Comparison of ENCODE assay signal across 8 mouse cellular contexts in the genomic region with DNA sequence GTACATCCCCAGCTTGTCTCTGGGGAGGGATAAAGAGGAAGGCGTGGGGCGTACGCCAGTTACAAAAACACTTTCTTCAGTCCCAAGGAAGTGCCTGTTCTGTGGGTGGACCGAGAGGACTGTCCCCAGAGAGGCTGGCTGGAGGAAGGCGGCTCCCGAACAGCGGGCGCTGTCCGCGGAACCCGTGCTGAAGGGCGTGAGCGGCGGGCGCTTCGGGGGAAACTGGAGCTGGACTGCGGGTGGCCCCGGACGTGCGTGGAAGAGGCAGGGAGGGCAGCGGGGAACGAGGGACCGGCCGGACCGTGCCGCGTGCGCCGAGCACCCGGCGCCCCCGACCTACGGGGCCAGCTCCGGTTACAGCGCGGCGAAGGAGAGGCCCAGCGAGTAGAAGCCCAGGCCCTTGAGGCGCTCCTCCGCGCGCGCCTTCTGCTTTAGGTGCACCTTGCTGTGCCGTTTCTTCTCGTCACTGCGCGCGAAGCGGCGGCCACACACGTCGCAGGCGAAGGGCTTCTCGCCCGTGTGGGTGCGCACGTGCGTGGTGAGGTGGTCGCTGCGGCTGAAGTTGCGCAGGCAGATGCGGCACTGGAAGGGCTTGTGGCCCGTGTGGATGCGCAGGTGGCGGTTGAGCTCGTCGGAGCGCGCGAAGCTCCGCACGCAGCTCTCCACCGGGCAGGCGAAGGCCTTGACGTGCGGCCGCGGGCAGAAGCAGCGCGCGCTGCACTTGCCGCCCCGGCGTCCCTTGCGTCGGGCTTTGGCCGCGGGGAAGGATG. TPM values are rescaled to one million over a fixed set of nuclear protein-coding genes. Genes with fewer than 3 reads are reported as not detected.
DNase-seq lines count a peak whose midpoint lies in the region; ATAC-seq and TF ChIP-seq lines count a peak whose summit lies in the region.

No protein-coding gene starts in this region.

- peak overlapping the region; percentile 7; the same call in 1 of the 2 replicates for H3K4me3 ChIP-seq in G1E (ENCODE audit: low read depth, low read length)
- peak overlapping the region; percentile 48 for H3K4me3 ChIP-seq in forebrain, postnatal 0 days (ENCODE audit: low read depth, low read length)
- H3K4me3 ChIP-seq in hindbrain, postnatal 0 days (ENCODE audit: low read length): peak overlapping the region; percentile 45
- H3K4me3 ChIP-seq in limb, embryonic 13.5 days: peak overlapping the region; percentile 48
- peak overlapping the region; percentile 46 for H3K4me3 ChIP-seq in midbrain, embryonic 13.5 days (replicated peaks)
- peak overlapping the region; percentile 40 for H3K4me3 ChIP-seq in stomach, postnatal 0 days (ENCODE audit: low read depth, low read length)

- 4% methylated on average over 78 of the region's 88 CpGs for WGBS in forebrain, postnatal 0 days
- WGBS in hindbrain, postnatal 0 days: under 1% methylated on average over 86 of the region's 88 CpGs
- WGBS in limb, embryonic 13.5 days: under 1% methylated on average over 88 of the region's 88 CpGs
- under 1% methylated on average over 80 of the region's 88 CpGs for WGBS in midbrain, embryonic 13.5 days
- WGBS in stomach, postnatal 0 days: under 1% methylated on average over 70 of the region's 88 CpGs

- no peaks in the 10 kb centered on the region for H3K36me3 ChIP-seq in G1E (replicated peaks)
- H3K36me3 ChIP-seq in forebrain, postnatal 0 days (ENCODE audit: insufficient read depth): no peaks in the 10 kb centered on the region
- H3K36me3 ChIP-seq in hindbrain, postnatal 0 days (ENCODE audit: insufficient read depth, low read length): no peaks in the 10 kb centered on the region
- H3K36me3 ChIP-seq in limb, embryonic 13.5 days: no peaks in the 10 kb centered on the region
- H3K36me3 ChIP-seq in midbrain, embryonic 13.5 days: no peaks in the 10 kb centered on the region
- H3K36me3 ChIP-seq in stomach, postnatal 0 days (ENCODE audit: control insufficient read depth, insufficient read depth, low read length): no peaks in the 10 kb centered on the region

- ATAC-seq in G1E (ENCODE audit: extremely low read depth, insufficient number of reproducible peaks, low FRiP score, poor library complexity, severe bottlenecking): no peak
- ATAC-seq in forebrain, postnatal 0 days: no peak
- ATAC-seq in hindbrain, postnatal 0 days: no peak
- no peak for ATAC-seq in limb, embryonic 13.5 days (ENCODE audit: low FRiP score, low read depth)
- peak; percentile 14; the same call in 1 of the 2 replicates for ATAC-seq in midbrain, embryonic 13.5 days
- no peak for ATAC-seq in stomach, postnatal 0 days (ENCODE audit: low FRiP score, low TSS enrichment)

- H3K27ac ChIP-seq in forebrain, postnatal 0 days (ENCODE audit: low read depth, low read length): no peak overlapping the region
- no peak overlapping the region for H3K27ac ChIP-seq in hindbrain, postnatal 0 days
- no peak overlapping the region for H3K27ac ChIP-seq in limb, embryonic 13.5 days
- H3K27ac ChIP-seq in midbrain, embryonic 13.5 days: no peak overlapping the region
- H3K27ac ChIP-seq in stomach, postnatal 0 days (replicated peaks): no peak overlapping the region

- H3K4me1 ChIP-seq in G1E (ENCODE audit: insufficient read depth, low read depth, low read length): no peaks in the 10 kb centered on the region
- no peaks in the 10 kb centered on the region for H3K4me1 ChIP-seq in forebrain, postnatal 0 days (ENCODE audit: insufficient read depth)
- peaks cover 19% of the 10 kb centered on the region for H3K4me1 ChIP-seq in hindbrain, postnatal 0 days (ENCODE audit: insufficient read depth, low read length)
- peaks cover 29% of the 10 kb centered on the region for H3K4me1 ChIP-seq in limb, embryonic 13.5 days
- H3K4me1 ChIP-seq in midbrain, embryonic 13.5 days (replicated peaks): peaks cover 28% of the 10 kb centered on the region
- no peaks in the 10 kb centered on the region; the same call in 1 of the 2 replicates for H3K4me1 ChIP-seq in stomach, postnatal 0 days (replicated peaks; ENCODE audit: control insufficient read depth, insufficient read depth)

- peak overlapping the region; percentile 14; the same call in 1 of the 2 replicates for H3K9ac ChIP-seq in forebrain, postnatal 0 days
- H3K9ac ChIP-seq in hindbrain, postnatal 0 days (replicated peaks; ENCODE audit: low read length): no peak overlapping the region
- no peak overlapping the region for H3K9ac ChIP-seq in limb, embryonic 13.5 days
- H3K9ac ChIP-seq in midbrain, embryonic 13.5 days (replicated peaks): peak overlapping the region; percentile 47
- H3K9ac ChIP-seq in stomach, postnatal 0 days (ENCODE audit: low read length): no peak overlapping the region

- H3K9me3 ChIP-seq in G1E (replicated peaks): peaks cover 23% of the 10 kb centered on the region
- H3K9me3 ChIP-seq in forebrain, postnatal 0 days (ENCODE audit: low read length): no peaks in the 10 kb centered on the region
- H3K9me3 ChIP-seq in hindbrain, postnatal 0 days (ENCODE audit: low read length): no peaks in the 10 kb centered on the region
- peaks cover 3% of the 10 kb centered on the region for H3K9me3 ChIP-seq in limb, embryonic 13.5 days
- no peaks in the 10 kb centered on the region for H3K9me3 ChIP-seq in midbrain, embryonic 13.5 days
- H3K9me3 ChIP-seq in stomach, postnatal 0 days (ENCODE audit: control insufficient read depth, low read length): no peaks in the 10 kb centered on the region

- H3K27me3 ChIP-seq in G1E (ENCODE audit: insufficient read depth, low read length): peaks cover 2% of the 10 kb centered on the region; the same call in 1 of the 2 replicates
- H3K27me3 ChIP-seq in forebrain, postnatal 0 days (ENCODE audit: insufficient read depth, low read length): peaks cover 52% of the 10 kb centered on the region
- H3K27me3 ChIP-seq in hindbrain, postnatal 0 days (ENCODE audit: insufficient read depth, low read length): peaks cover 45% of the 10 kb centered on the region
- H3K27me3 ChIP-seq in limb, embryonic 13.5 days: peaks cover 96% of the 10 kb centered on the region
- H3K27me3 ChIP-seq in midbrain, embryonic 13.5 days: peaks cover 79% of the 10 kb centered on the region
- H3K27me3 ChIP-seq in stomach, postnatal 0 days (ENCODE audit: control insufficient read depth, insufficient read depth, low read length): peaks cover 34% of the 10 kb centered on the region

- no peak for TF ChIP-seq CTCF in G1E (IDR thresholded peaks at IDR 0.05; ENCODE audit: low read depth, low read length)
- no peak for TF ChIP-seq CTCF in forebrain, postnatal 0 days (IDR thresholded peaks at IDR 0.05; ENCODE audit: low read depth)
- no peak for TF ChIP-seq CTCF in hindbrain, postnatal 0 days (IDR thresholded peaks at IDR 0.05; ENCODE audit: low read depth)
- no peak for TF ChIP-seq CTCF in stomach, postnatal 0 days (IDR thresholded peaks at IDR 0.05; ENCODE audit: low read depth)

- TF ChIP-seq EP300 in stomach, postnatal 0 days (optimal IDR thresholded peaks at IDR 0.05): no peak

- H3K4me2 ChIP-seq in forebrain, postnatal 0 days (ENCODE audit: low read depth): peak overlapping the region; percentile 87
- H3K4me2 ChIP-seq in hindbrain, postnatal 0 days (ENCODE audit: low read depth, low read length): peak overlapping the region; percentile 79
- peak overlapping the region; percentile 81 for H3K4me2 ChIP-seq in limb, embryonic 13.5 days (replicated peaks)
- H3K4me2 ChIP-seq in midbrain, embryonic 13.5 days (replicated peaks): peak overlapping the region; percentile 81
- H3K4me2 ChIP-seq in stomach, postnatal 0 days (replicated peaks; ENCODE audit: low read depth): peak overlapping the region; percentile 37

- no peak for DNase-seq in G1E (ENCODE audit: low spot score)
- peak; percentile 79 to 80 for DNase-seq in adrenal gland, postnatal 36 days
- DNase-seq in forebrain, postnatal 0 days: peak; percentile 26
- peak; percentile 36 for DNase-seq in hindbrain, postnatal 0 days (ENCODE audit: low spot score)
- peak; percentile 77 for DNase-seq in stomach, postnatal 0 days (ENCODE audit: low spot score)
- DNase-seq in layer of hippocampus, adult 9-10 months (ENCODE audit: low spot score): no peak

RNA-seq across cellular contexts. Expression of gene Egr4, which starts 1.9 kb away (rescaled TPM):
- not detected in 2 replicates for total RNA-seq in G1E (2014; fragmentation: Nextera tagmentation)
- total RNA-seq in G1E (2017): not detected in 2 replicates
- polyA plus RNA-seq in G1E (2012): not detected in 2 replicates
- total RNA-seq in adrenal gland, postnatal 36 days (2021): not detected
- total RNA-seq in forebrain, postnatal 0 days (2014; rRNA removed): 1.3 and 1.7 TPM in 2 replicates
- 1.9 and 2.0 TPM in 2 replicates for polyA plus RNA-seq in forebrain, postnatal 0 days (2015; fragmentation: Nextera tagmentation; extraction: Ambion mirVana)
- 0.37 TPM in 1 of 2 replicates, not detected in the other for total RNA-seq in hindbrain, postnatal 0 days (2014; rRNA removed)
- 0.10 and 0.30 TPM in 2 replicates for polyA plus RNA-seq in hindbrain, postnatal 0 days (2015; fragmentation: Nextera tagmentation; extraction: Ambion mirVana)
- not detected in 2 replicates for polyA plus RNA-seq in limb, embryonic 13.5 days (2015; fragmentation: Nextera tagmentation; extraction: Ambion mirVana)
- not detected in 2 replicates for polyA plus RNA-seq in midbrain, embryonic 13.5 days (2015; fragmentation: Nextera tagmentation; extraction: Ambion mirVana)
- not detected in 2 replicates for polyA plus RNA-seq in stomach, postnatal 0 days (2015; fragmentation: Nextera tagmentation; extraction: Ambion mirVana)

RNA-seq across cellular contexts. Expression of gene Fbxo41, which starts 8.7 kb away (rescaled TPM):
- total RNA-seq in G1E (2014; fragmentation: Nextera tagmentation) (not detected in 2 replicates), G1E (2017) (under 0.01 and 0.05 TPM in 2 replicates)
- not detected in 2 replicates for polyA plus RNA-seq in G1E (2012)
- under 1 TPM; 0.40 to 0.53 TPM for total RNA-seq in adrenal gland, postnatal 36 days (2021)
- 42.5 and 46.7 TPM in 2 replicates for total RNA-seq in forebrain, postnatal 0 days (2014; rRNA removed)
- 8.4 and 11.9 TPM in 2 replicates for polyA plus RNA-seq in forebrain, postnatal 0 days (2015; fragmentation: Nextera tagmentation; extraction: Ambion mirVana)
- 60.1 and 62.4 TPM in 2 replicates for total RNA-seq in hindbrain, postnatal 0 days (2014; rRNA removed)
- polyA plus RNA-seq in hindbrain, postnatal 0 days (2015; fragmentation: Nextera tagmentation; extraction: Ambion mirVana): 10.5 TPM in 2 replicates
- polyA plus RNA-seq in limb, embryonic 13.5 days (2015; fragmentation: Nextera tagmentation; extraction: Ambion mirVana): 0.47 and 0.54 TPM in 2 replicates
- polyA plus RNA-seq in midbrain, embryonic 13.5 days (2015; fragmentation: Nextera tagmentation; extraction: Ambion mirVana): 4.7 and 5.0 TPM in 2 replicates
- 0.10 and 0.16 TPM in 2 replicates for polyA plus RNA-seq in stomach, postnatal 0 days (2015; fragmentation: Nextera tagmentation; extraction: Ambion mirVana)

RNA-seq across cellular contexts. Expression of gene Pradc1, which starts 59.7 kb away (rescaled TPM):
- total RNA-seq in G1E (2014; fragmentation: Nextera tagmentation) (18.0 and 27.5 TPM in 2 replicates), G1E (2017) (11.9 and 14.5 TPM in 2 replicates)
- 31.8 and 45.1 TPM in 2 replicates for polyA plus RNA-seq in G1E (2012)
- total RNA-seq in adrenal gland, postnatal 36 days (2021): 10 to 100 TPM; 11.5 to 14.4 TPM
- total RNA-seq in forebrain, postnatal 0 days (2014; rRNA removed): 7.1 and 15.2 TPM in 2 replicates
- polyA plus RNA-seq in forebrain, postnatal 0 days (2015; fragmentation: Nextera tagmentation; extraction: Ambion mirVana): 31.3 and 36.4 TPM in 2 replicates
- 21.1 and 24.7 TPM in 2 replicates for total RNA-seq in hindbrain, postnatal 0 days (2014; rRNA removed)
- 31.5 and 35.2 TPM in 2 replicates for polyA plus RNA-seq in hindbrain, postnatal 0 days (2015; fragmentation: Nextera tagmentation; extraction: Ambion mirVana)
- 29.8 and 33.5 TPM in 2 replicates for polyA plus RNA-seq in limb, embryonic 13.5 days (2015; fragmentation: Nextera tagmentation; extraction: Ambion mirVana)
- 21.6 and 24.3 TPM in 2 replicates for polyA plus RNA-seq in midbrain, embryonic 13.5 days (2015; fragmentation: Nextera tagmentation; extraction: Ambion mirVana)
- 35.3 and 35.5 TPM in 2 replicates for polyA plus RNA-seq in stomach, postnatal 0 days (2015; fragmentation: Nextera tagmentation; extraction: Ambion mirVana)

Comparison
In these comparisons a context has a peak if more than half of its experiments do, and no peak if none do; other contexts are left out.
1. DNase-seq: peak in adrenal gland, postnatal 36 days (2 of 2), forebrain, postnatal 0 days (single experiment), hindbrain, postnatal 0 days (single experiment) and stomach, postnatal 0 days (single experiment); none in G1E (single experiment) and layer of hippocampus, adult 9-10 months (single experiment).
2. H3K4me2 ChIP-seq: peak in every context shown above with its lines; median percentile 87 in forebrain, postnatal 0 days; 81 in limb, embryonic 13.5 days; 81 in midbrain, embryonic 13.5 days; 79 in hindbrain, postnatal 0 days; 37 in stomach, postnatal 0 days.
3. H3K9ac ChIP-seq: peak in forebrain, postnatal 0 days (single experiment) and midbrain, embryonic 13.5 days (single experiment); none in hindbrain, postnatal 0 days (single experiment), limb, embryonic 13.5 days (single experiment) and stomach, postnatal 0 days (single experiment).
4. Peak in every context shown above with its lines, with median percentiles within 50 percentile points of each other: H3K4me3 ChIP-seq.